Mouse (Mus musculus) forebrain, embryonic 11.5 days (tissue): Measurements from ENCODE around the gene Rnf10. TPM values are rescaled to one million over a fixed set of nuclear protein-coding genes. Genes with fewer than 3 reads are reported as not detected.

Source experiments
- polyA plus RNA-seq: library from polyadenylated mRNA; unstranded; fragments of >200 nt; fragmentation: Nextera tagmentation; extraction: Ambion mirVana; gene quantifications from 2 replicates; pipeline ENCODE4 v1.2.1, GENCODE M21; 2014

Gene Rnf10
- polyA plus RNA-seq, 1 experiment from 2014 or later = 110 TPM

Other genes starting within 250 kb of the Rnf10 start
- 22.0 and 33.1 TPM in 2 replicates for gene Gm10401, start 174.6 kb downstream of the Rnf10 start, polyA plus RNA-seq
- gene Acads, start 153.6 kb downstream of the Rnf10 start, polyA plus RNA-seq = 30.1 and 31.5 TPM in 2 replicates
- gene Unc119b, start 137.9 kb downstream of the Rnf10 start, polyA plus RNA-seq = 81.2 and 83.3 TPM in 2 replicates
- 56.3 and 56.4 TPM in 2 replicates for gene Mlec, start 114.7 kb downstream of the Rnf10 start, polyA plus RNA-seq
- 1.2 and 1.5 TPM in 2 replicates for gene Cabp1, start 78.5 kb downstream of the Rnf10 start, polyA plus RNA-seq
- gene Pop5, start 37.1 kb downstream of the Rnf10 start, polyA plus RNA-seq = 98.4 and 105 TPM in 2 replicates
- gene Coq5, start 6.8 kb upstream of the Rnf10 start, polyA plus RNA-seq = 57.1 and 58.2 TPM in 2 replicates
- 1,518 and 1,534 TPM in 2 replicates for gene Dynll1, start 28.1 kb upstream of the Rnf10 start, polyA plus RNA-seq
- gene Srsf9, start 54.3 kb upstream of the Rnf10 start, polyA plus RNA-seq = 373 and 388 TPM in 2 replicates
- gene Gatc, start 68.3 kb upstream of the Rnf10 start, polyA plus RNA-seq = 51.5 and 51.6 TPM in 2 replicates
- gene Triap1, start 68.3 kb upstream of the Rnf10 start, polyA plus RNA-seq = 56.4 and 59.4 TPM in 2 replicates
- gene Cox6a1, start 76.1 kb upstream of the Rnf10 start, polyA plus RNA-seq = 674 and 731 TPM in 2 replicates
- gene Msi1, start 156.7 kb upstream of the Rnf10 start, polyA plus RNA-seq = 202 and 219 TPM in 2 replicates
- not detected in 2 replicates for gene Pla2g1b, start 193.4 kb upstream of the Rnf10 start, polyA plus RNA-seq
- 20.6 and 22.0 TPM in 2 replicates for gene Sirt4, start 211.8 kb upstream of the Rnf10 start, polyA plus RNA-seq
- 11.9 and 12.3 TPM in 2 replicates for gene Pxn, start 233.8 kb upstream of the Rnf10 start, polyA plus RNA-seq